Mouse (Mus musculus) cerebellum, adult 2 months (tissue): ENCODE data around the gene Cep104. TPM values are rescaled to one million over a fixed set of nuclear protein-coding genes. Genes with fewer than 3 reads are reported as not detected.

ENCODE experiments used
- DNase-seq, 2 experiments: peaks; one replicate each; pipeline ENCODE4 v3.0.0; 2021
- H3K27ac ChIP-seq: fragments of 200-500 bp; 2 replicates; pipeline ENCODE4 v1.5.1; 2012; ENCODE audit warnings: low read length, control low read depth, inconsistent platforms; ENCODE audit not compliant: insufficient read depth
- H3K27me3 ChIP-seq: fragments of 200-500 bp; 2 replicates; pipeline ENCODE4 v1.6.1; 2012; ENCODE audit warnings: inconsistent platforms, mild to moderate bottlenecking, low read length, moderate library complexity; ENCODE audit not compliant: control insufficient read depth, insufficient read depth
- H3K4me1 ChIP-seq: fragments of 200-500 bp; 2 replicates; pipeline ENCODE4 v1.6.1; 2011; ENCODE audit warnings: low read length; ENCODE audit not compliant: control insufficient read depth, insufficient read depth
- H3K4me3 ChIP-seq: fragments of 200-500 bp; replicated peaks from 2 replicates; pipeline ENCODE3; 2011; ENCODE audit warnings: mild to moderate bottlenecking, low read depth, low read length, control low read depth; ENCODE audit not compliant: insufficient read depth
- CTCF ChIP-seq: fragments of 200-500 bp; IDR thresholded peaks from 2 replicates; pipeline ENCODE4 v1.5.1; 2011; ENCODE audit warnings: low read depth, mild to moderate bottlenecking, control low read depth, low read length, moderate library complexity, borderline replicate concordance; ENCODE audit not compliant: insufficient read depth
- POLR2A ChIP-seq: fragments of 200-500 bp; IDR thresholded peaks from 2 replicates; pipeline ENCODE4 v1.6.1; 2011; ENCODE audit warnings: low read length, control low read depth, borderline replicate concordance; ENCODE audit not compliant: insufficient read depth
- WGBS: fragments of 180-500 bp; shearing (Covaris S2); methylation state at CpG from one replicate; pipeline ENCODE4 v1.1.7; 2018; 5-methylcytosine and 5-hydroxymethylcytosine counted together
- polyA plus RNA-seq: library from polyadenylated mRNA; depleted of rRNA; stranded (reverse); fragments of >200 nt; gene quantifications from 2 replicates; pipeline ENCODE4 v1.2.3, GENCODE M21; 2012

Gene Cep104
- polyA plus RNA-seq, 1 experiment, result 23.9 TPM

GRCm38 (mm10) chr4:153951150-153951549 is 23.8 kb upstream of the Cep104 start:
- H3K27me3 ChIP-seq, result no peaks in the 10 kb centered on the region; the same call in 1 of the 2 replicates
- no peak overlapping the region for H3K4me3 ChIP-seq
- DNase-seq, result no peak
- WGBS, result 39% methylated on average over 3 of the region's 3 CpGs
- no peak overlapping the region for H3K27ac ChIP-seq
- TF ChIP-seq POLR2A, result no peak
- TF ChIP-seq CTCF, result no peak
- H3K4me1 ChIP-seq, result peaks cover 4% of the 10 kb centered on the region; the same call in 1 of the 2 replicates

- 23% methylated on average over 5 of the region's 5 CpGs for WGBS
- no peak for DNase-seq
- TF ChIP-seq POLR2A, result no peak
- TF ChIP-seq CTCF, result no peak
- peaks cover 4% of the 10 kb centered on the region; the same call in 1 of the 2 replicates for H3K4me1 ChIP-seq
- no peak overlapping the region for H3K4me3 ChIP-seq
- no peak overlapping the region for H3K27ac ChIP-seq
- no peaks in the 10 kb centered on the region; the same call in 1 of the 2 replicates for H3K27me3 ChIP-seq
These were observed 23.3 kb upstream of the Cep104 start for GRCm38 (mm10) chr4:153951692-153952091.

- no peak overlapping the region for H3K27ac ChIP-seq
- H3K4me3 ChIP-seq, result no peak overlapping the region
- WGBS, result 16% methylated on average over 8 of the region's 8 CpGs
- H3K4me1 ChIP-seq, result peaks cover 7% of the 10 kb centered on the region; the same call in 1 of the 2 replicates
- TF ChIP-seq POLR2A (no peak), CTCF (no peak)
- peak; percentile 39 for DNase-seq
- no peaks in the 10 kb centered on the region for H3K27me3 ChIP-seq
These were observed 19.3 kb upstream of the Cep104 start for GRCm38 (mm10) chr4:153955651-153956050.

- WGBS, result 2% methylated on average over 62 of the region's 67 CpGs
- TF ChIP-seq CTCF, result no peak
- peak; percentile 49; the same call in 1 of the 2 replicates for TF ChIP-seq POLR2A
- DNase-seq, result peak; percentile 98
- H3K4me3 ChIP-seq, result peak within 1 kb of the TSS; percentile 98
- H3K27me3 ChIP-seq, result no peaks in the 10 kb centered on the region
- H3K27ac ChIP-seq, result peak within 1 kb of the TSS; percentile 93
- peaks cover 7% of the 10 kb centered on the region; the same call in 1 of the 2 replicates for H3K4me1 ChIP-seq
These were observed 18.2 kb upstream of the Cep104 start, which contains the start of gene A430005L14Rik for GRCm38 (mm10) chr4:153956569-153957405. A430005L14Rik (plus strand) TSS chr4:153957237.

- no peak for TF ChIP-seq CTCF
- no peak for TF ChIP-seq POLR2A
- H3K4me1 ChIP-seq, result peaks cover 7% of the 10 kb centered on the region; the same call in 1 of the 2 replicates
- no peaks in the 10 kb centered on the region for H3K27me3 ChIP-seq
- DNase-seq, result no peak
- under 1% methylated on average over 37 of the region's 37 CpGs for WGBS
- peak overlapping the region; percentile 78 for H3K4me3 ChIP-seq
- H3K27ac ChIP-seq, result no peak overlapping the region
These were observed 17.3 kb upstream of the Cep104 start for GRCm38 (mm10) chr4:153957444-153958250.

- Histone ChIP-seq H3K4me3 (no peak overlapping the region), H3K27me3 (no peaks in the 10 kb centered on the region), H3K4me1 (peaks cover 3% of the 10 kb centered on the region; the same call in 1 of the 2 replicates), H3K27ac (no peak overlapping the region)
- 69% methylated on average over 7 of the region's 7 CpGs for WGBS
- no peak for TF ChIP-seq CTCF
- no peak for TF ChIP-seq POLR2A
- DNase-seq, result no peak
These were observed 12.4 kb upstream of the Cep104 start for GRCm38 (mm10) chr4:153962631-153963030.

- no peak overlapping the region for H3K4me3 ChIP-seq
- no peak for TF ChIP-seq CTCF
- TF ChIP-seq POLR2A, result no peak
- no peaks in the 10 kb centered on the region for H3K27me3 ChIP-seq
- no peak overlapping the region for H3K27ac ChIP-seq
- H3K4me1 ChIP-seq, result no peaks in the 10 kb centered on the region
- peak; percentile 37 to 63 for DNase-seq
- WGBS, result 77% methylated on average over 5 of the region's 5 CpGs
These were observed 8.3 kb upstream of the Cep104 start for GRCm38 (mm10) chr4:153966651-153967050.
